Mouse (Mus musculus) hindbrain, embryonic 11.5 days (tissue): ENCODE results near the gene Gatad1. TPM values are rescaled to one million over a fixed set of nuclear protein-coding genes. Genes with fewer than 3 reads are reported as not detected.

Experiments used
- ATAC-seq: fragments of 200-750 bp; cut with Nextera tagmentation; 2 replicates; pipeline ENCODE4 v1.8.0; 2017; ENCODE audit warnings: mild to moderate bottlenecking, moderate TSS enrichment, moderate library complexity; ENCODE audit not compliant: low FRiP score
- DNase-seq: peaks from one replicate; pipeline ENCODE4 v3.0.0-alpha.2; 2015; ENCODE audit warnings: low spot score
- H3K27ac ChIP-seq: fragments of 300-500 bp; sonication (generic); 2 replicates; pipeline ENCODE4 v1.5.1; 2014; ENCODE audit warnings: mild to moderate bottlenecking, low read depth, low read length
- H3K27me3 ChIP-seq: fragments of 300-500 bp; sonication (generic); 2 replicates; pipeline ENCODE4 v1.6.1; 2014; ENCODE audit warnings: mild to moderate bottlenecking, low read length, moderate library complexity, mixed read lengths; ENCODE audit not compliant: control insufficient read depth, insufficient read depth
- H3K36me3 ChIP-seq: fragments of 300-500 bp; sonication (generic); 2 replicates; pipeline ENCODE4 v1.6.1; 2014; ENCODE audit warnings: mild to moderate bottlenecking, low read length, moderate library complexity, mixed read lengths; ENCODE audit not compliant: control insufficient read depth, insufficient read depth
- H3K4me1 ChIP-seq: fragments of 300-500 bp; sonication (generic); replicated peaks from 2 replicates; pipeline ENCODE4 v1.6.1; 2014; ENCODE audit warnings: low read length, mixed read lengths; ENCODE audit not compliant: control insufficient read depth, insufficient read depth
- H3K4me2 ChIP-seq: fragments of 300-500 bp; sonication (generic); replicated peaks from 2 replicates; pipeline ENCODE4 v1.6.1; 2014; ENCODE audit warnings: mild to moderate bottlenecking, low read depth, low read length
- H3K4me3 ChIP-seq: fragments of 300-500 bp; sonication (generic); 2 replicates; pipeline ENCODE4 v1.5.1; 2014; ENCODE audit warnings: low read depth, low read length
- H3K9ac ChIP-seq: fragments of 300-500 bp; sonication (generic); 2 replicates; pipeline ENCODE4 v1.6.1; 2014; ENCODE audit warnings: low read depth, low read length
- H3K9me3 ChIP-seq: fragments of 300-500 bp; sonication (generic); 2 replicates; pipeline ENCODE4 v1.6.1; 2016; ENCODE audit warnings: low read length; ENCODE audit not compliant: control insufficient read depth
- WGBS: fragments of 180-500 bp; shearing (Covaris S2); extraction: QIAGEN DNeasy Blood & Tissue Kit; methylation state at CpG from one replicate; pipeline ENCODE4 v1.1.7; 2014; 5-methylcytosine and 5-hydroxymethylcytosine counted together
- polyA plus RNA-seq: library from polyadenylated mRNA; unstranded; fragments of >200 nt; fragmentation: Nextera tagmentation; extraction: Ambion mirVana; gene quantifications from 2 replicates; pipeline ENCODE4 v1.2.1, GENCODE M21; 2014

Gene Gatad1
- 78.7 and 81.1 TPM in 2 replicates for polyA plus RNA-seq

DNA sequence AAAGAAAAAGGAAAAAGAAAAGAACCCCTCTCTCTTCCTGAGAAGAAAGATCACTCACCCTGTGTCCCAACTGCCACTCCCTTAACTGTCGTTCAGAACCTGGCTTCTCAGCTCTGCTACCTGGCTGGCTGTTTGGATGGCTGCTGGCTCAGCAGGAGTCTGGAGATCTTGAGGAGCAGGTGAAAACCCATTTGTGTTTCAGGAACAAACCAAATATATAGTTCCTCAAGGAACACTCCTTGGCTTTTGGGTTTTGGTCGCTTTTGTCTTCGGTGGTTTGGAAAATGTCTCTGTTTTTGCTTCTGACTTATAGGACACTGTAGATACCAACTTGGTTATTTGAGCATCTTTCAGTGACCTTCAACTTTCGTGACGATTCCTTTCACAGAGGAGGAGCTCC is at the start of gene Gatad1:
Gene Gatad1, minus strand, starts transcription at position 101 of the 400 bp plus-strand sequence.
- ATAC-seq (no peak), DNase-seq (no peak)
- 79% methylated on average over 5 of the region's 5 CpGs for WGBS
- Histone ChIP-seq H3K27me3 (no peaks in the 10 kb centered on the region), H3K9ac (no peak within 1 kb of the TSS), H3K4me3 (no peak within 1 kb of the TSS), H3K9me3 (no peaks in the 10 kb centered on the region), H3K36me3 (no peaks in the 10 kb centered on the region), H3K4me1 (no peaks in the 10 kb centered on the region), H3K4me2 (no peak within 1 kb of the TSS), H3K27ac (no peak within 1 kb of the TSS)

GRCm38 (mm10) chr5:3702180-3702579 is 45.2 kb upstream of the Gatad1 start:
- H3K9ac ChIP-seq, result no peak overlapping the region
- H3K9me3 ChIP-seq, result no peaks in the 10 kb centered on the region
- no peaks in the 10 kb centered on the region for H3K4me1 ChIP-seq
- H3K27me3 ChIP-seq, result no peaks in the 10 kb centered on the region
- no peak overlapping the region for H3K4me2 ChIP-seq
- DNase-seq (no peak), ATAC-seq (no peak)
- 82% methylated on average over 4 of the region's 4 CpGs for WGBS
- H3K4me3 ChIP-seq, result no peak overlapping the region
- no peaks in the 10 kb centered on the region for H3K36me3 ChIP-seq
- no peak overlapping the region for H3K27ac ChIP-seq

- no peak for DNase-seq
- H3K27me3 ChIP-seq, result no peaks in the 10 kb centered on the region
- H3K4me1 ChIP-seq, result no peaks in the 10 kb centered on the region
- H3K9ac ChIP-seq, result no peak overlapping the region
- H3K4me3 ChIP-seq, result no peak overlapping the region
- no peaks in the 10 kb centered on the region for H3K36me3 ChIP-seq
- ATAC-seq, result no peak
- H3K9me3 ChIP-seq, result no peaks in the 10 kb centered on the region
- 96% methylated on average over 5 of the region's 5 CpGs for WGBS
- no peak overlapping the region for H3K4me2 ChIP-seq
- no peak overlapping the region for H3K27ac ChIP-seq
Observed at GRCm38 (mm10) chr5:3700025-3700424, 43.0 kb upstream of the Gatad1 start.

DNA sequence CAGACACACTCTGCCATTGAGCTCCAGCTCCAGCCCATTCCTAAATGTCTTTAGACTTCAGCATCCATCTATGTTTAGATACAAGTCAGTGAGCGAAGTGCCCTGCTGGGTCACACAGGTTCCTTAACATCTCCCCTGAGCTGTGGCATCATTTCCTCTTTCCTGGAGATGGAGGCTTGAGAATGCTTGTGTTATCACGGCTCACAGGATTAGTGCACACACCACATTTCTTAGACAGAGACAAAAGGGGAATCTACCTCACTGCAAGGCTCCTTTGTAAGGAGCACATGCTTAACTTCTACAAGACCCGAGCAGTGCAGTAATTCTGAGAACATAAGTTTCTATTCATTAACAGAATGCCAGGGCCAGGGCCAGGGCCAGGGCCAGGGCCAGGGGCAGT is 39.0 kb upstream of the Gatad1 start:
- no peak overlapping the region for H3K4me2 ChIP-seq
- DNase-seq (no peak), ATAC-seq (no peak)
- 84% methylated on average over 3 of the region's 3 CpGs for WGBS
- H3K9me3 ChIP-seq, result no peaks in the 10 kb centered on the region
- H3K27me3 ChIP-seq, result no peaks in the 10 kb centered on the region
- H3K27ac ChIP-seq, result no peak overlapping the region
- 0 out of 2 replicates have a peak, but pooled peaks cover 3% of the 10 kb centered on the region for H3K36me3 ChIP-seq
- no peak overlapping the region for H3K4me3 ChIP-seq
- H3K9ac ChIP-seq, result no peak overlapping the region
- H3K4me1 ChIP-seq, result no peaks in the 10 kb centered on the region

DNA sequence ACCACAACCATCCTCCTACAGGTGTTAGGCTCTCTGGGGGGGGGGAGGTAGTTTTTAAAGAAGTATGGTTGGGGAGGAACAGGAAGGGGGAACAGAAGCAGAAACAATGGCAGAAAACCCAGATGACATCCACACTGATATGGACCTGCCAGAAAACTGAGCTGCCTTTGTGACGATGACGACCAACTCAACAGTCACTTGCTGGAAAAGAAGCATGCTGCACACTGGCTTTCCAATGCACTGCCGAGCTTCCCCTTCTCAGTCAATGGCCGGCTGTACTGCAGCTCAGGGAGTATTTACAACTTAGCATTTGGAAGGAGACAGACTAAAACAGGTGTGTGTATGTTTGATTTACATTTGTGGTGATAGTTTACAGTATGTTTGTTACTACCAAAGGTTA is 38.2 kb upstream of the Gatad1 start:
- Histone ChIP-seq H3K36me3 (0 out of 2 replicates have a peak, but pooled peaks cover 3% of the 10 kb centered on the region), H3K9me3 (no peaks in the 10 kb centered on the region), H3K27me3 (no peaks in the 10 kb centered on the region), H3K4me1 (no peaks in the 10 kb centered on the region), H3K4me3 (no peak overlapping the region), H3K4me2 (no peak overlapping the region), H3K27ac (no peak overlapping the region), H3K9ac (no peak overlapping the region)
- WGBS, result 93% methylated on average over 4 of the region's 4 CpGs
- no peak for DNase-seq
- ATAC-seq, result no peak

DNA sequence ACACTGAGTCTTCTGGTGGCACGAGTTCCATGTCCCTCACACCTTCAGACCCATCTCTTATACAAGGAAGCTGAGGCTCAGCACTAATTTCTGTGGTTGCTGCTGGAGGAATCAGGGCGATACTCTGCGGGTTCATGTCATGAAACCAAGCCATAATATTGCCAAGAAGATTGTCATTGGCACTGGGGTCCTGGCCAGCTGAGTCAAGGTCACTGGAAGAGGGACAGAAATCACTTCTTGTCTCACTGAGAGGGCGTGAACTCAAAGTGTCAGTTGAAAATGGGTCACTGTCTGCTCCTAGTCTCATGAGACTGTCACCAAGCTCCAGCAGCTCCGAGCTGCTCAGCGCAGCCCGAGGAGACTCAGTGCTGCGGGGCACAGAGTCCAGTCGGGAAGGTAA is 36.0 kb upstream of the Gatad1 start:
- Histone ChIP-seq H3K4me2 (no peak overlapping the region), H3K27ac (no peak overlapping the region), H3K36me3 (0 out of 2 replicates have a peak, but pooled peaks cover 3% of the 10 kb centered on the region)

DNA sequence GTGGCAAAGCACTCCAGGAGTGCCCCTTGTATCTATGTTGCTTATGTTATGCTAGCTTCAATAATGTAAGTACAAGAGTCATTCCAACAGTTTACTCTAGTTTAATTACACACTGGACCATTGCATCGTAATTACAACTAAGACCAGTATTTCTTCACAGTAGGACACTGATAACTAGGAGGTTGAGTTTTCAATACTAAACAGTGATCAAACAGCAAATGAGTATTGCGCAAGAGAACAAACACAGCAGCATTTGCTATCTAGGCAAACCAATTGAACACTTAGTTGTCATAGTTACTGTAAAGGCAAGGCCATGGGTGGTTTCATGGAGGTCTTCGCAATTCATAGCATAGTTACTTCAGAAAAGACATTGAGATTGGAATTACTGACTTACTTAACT is 34.3 kb upstream of the Gatad1 start:
- H3K9ac ChIP-seq, result no peak overlapping the region

More for the DNA sequence above, 36.0 kb upstream of the Gatad1 start:
- ATAC-seq, result no peak
- no peak overlapping the region for H3K4me3 ChIP-seq
- H3K27me3 ChIP-seq, result no peaks in the 10 kb centered on the region
- 96% methylated on average over 9 of the region's 9 CpGs for WGBS
- no peak for DNase-seq
- H3K9me3 ChIP-seq, result no peaks in the 10 kb centered on the region
- H3K4me1 ChIP-seq, result no peaks in the 10 kb centered on the region
- H3K9ac ChIP-seq, result no peak overlapping the region

GRCm38 (mm10) chr5:3688298-3688697 is 31.3 kb upstream of the Gatad1 start:
- no peak overlapping the region for H3K4me2 ChIP-seq
- no peaks in the 10 kb centered on the region for H3K27me3 ChIP-seq
- H3K4me1 ChIP-seq, result no peaks in the 10 kb centered on the region
- H3K27ac ChIP-seq, result no peak overlapping the region
- H3K4me3 ChIP-seq, result no peak overlapping the region
- DNase-seq (no peak), ATAC-seq (no peak)
- 93% methylated on average over 8 of the region's 8 CpGs for WGBS
- H3K36me3 ChIP-seq, result 0 out of 2 replicates have a peak, but pooled peaks cover 3% of the 10 kb centered on the region
- no peak overlapping the region for H3K9ac ChIP-seq
- H3K9me3 ChIP-seq, result no peaks in the 10 kb centered on the region

More for the DNA sequence above, 34.3 kb upstream of the Gatad1 start:
- Histone ChIP-seq H3K36me3 (0 out of 2 replicates have a peak, but pooled peaks cover 3% of the 10 kb centered on the region), H3K4me1 (no peaks in the 10 kb centered on the region), H3K9me3 (no peaks in the 10 kb centered on the region), H3K4me2 (no peak overlapping the region), H3K27me3 (no peaks in the 10 kb centered on the region), H3K27ac (no peak overlapping the region), H3K4me3 (no peak overlapping the region)
- no peak for ATAC-seq
- WGBS, result 95% methylated on average over 3 of the region's 3 CpGs
- no peak for DNase-seq

GRCm38 (mm10) chr5:3669938-3670554 is 13.1 kb upstream of the Gatad1 start:
- no peak for ATAC-seq
- Histone ChIP-seq H3K27ac (no peak overlapping the region), H3K9me3 (no peaks in the 10 kb centered on the region), H3K4me3 (no peak overlapping the region), H3K9ac (no peak overlapping the region), H3K27me3 (no peaks in the 10 kb centered on the region), H3K4me2 (no peak overlapping the region), H3K4me1 (no peaks in the 10 kb centered on the region), H3K36me3 (no peaks in the 10 kb centered on the region)
- WGBS, result 92% methylated on average over 6 of the region's 6 CpGs
- no peak for DNase-seq
